Mouse (Mus musculus) embryonic facial prominence, embryonic 12.5 days (tissue): ENCODE results near the gene Mtmr2. TPM values are rescaled to one million over a fixed set of nuclear protein-coding genes. Genes with fewer than 3 reads are reported as not detected.
A peak's percentile ranks its signal among the peaks of the same experiment; 100 is the strongest.

ENCODE experiments used
- ATAC-seq: fragments of 200-750 bp; cut with Nextera tagmentation; 2 replicates; pipeline ENCODE4 v1.8.0; 2017; ENCODE audit not compliant: insufficient number of reproducible peaks, insufficient read depth, low FRiP score, low TSS enrichment
- H3K27ac ChIP-seq: fragments of 300-500 bp; sonication (generic); 2 replicates; pipeline ENCODE4 v1.5.1; 2016; ENCODE audit warnings: mild to moderate bottlenecking
- H3K27me3 ChIP-seq: fragments of 300-500 bp; sonication (generic); 2 replicates; pipeline ENCODE4 v1.6.1; 2016; ENCODE audit warnings: mild to moderate bottlenecking, moderate library complexity
- H3K36me3 ChIP-seq: fragments of 300-500 bp; sonication (generic); 2 replicates; pipeline ENCODE4 v1.6.1; 2016; ENCODE audit warnings: mild to moderate bottlenecking
- H3K4me1 ChIP-seq: fragments of 300-500 bp; sonication (generic); 2 replicates; pipeline ENCODE4 v1.6.1; 2016
- H3K4me2 ChIP-seq: fragments of 300-500 bp; sonication (generic); replicated peaks from 2 replicates; pipeline ENCODE4 v1.6.1; 2016; ENCODE audit warnings: mild to moderate bottlenecking, moderate library complexity
- H3K4me3 ChIP-seq: fragments of 300-500 bp; sonication (generic); 2 replicates; pipeline ENCODE4 v1.5.1; 2016; ENCODE audit warnings: mild to moderate bottlenecking
- H3K9ac ChIP-seq: fragments of 300-500 bp; sonication (generic); 2 replicates; pipeline ENCODE4 v1.6.1; 2016; ENCODE audit warnings: mild to moderate bottlenecking, moderate library complexity
- H3K9me3 ChIP-seq: fragments of 300-500 bp; sonication (generic); 2 replicates; pipeline ENCODE4 v1.6.1; 2016; ENCODE audit warnings: mild to moderate bottlenecking, moderate library complexity
- WGBS: fragments of 180-500 bp; shearing (Covaris S2); methylation state at CpG from one replicate; pipeline ENCODE4 v1.1.7; 2016; 5-methylcytosine and 5-hydroxymethylcytosine counted together
- polyA plus RNA-seq: library from polyadenylated mRNA; unstranded; fragments of >200 nt; fragmentation: Nextera tagmentation; extraction: Ambion mirVana; gene quantifications from 2 replicates; pipeline ENCODE4 v1.2.1, GENCODE M21; 2016

Gene Mtmr2
- polyA plus RNA-seq, 1 experiment from 2014 or later, result 81.3 TPM

DNA sequence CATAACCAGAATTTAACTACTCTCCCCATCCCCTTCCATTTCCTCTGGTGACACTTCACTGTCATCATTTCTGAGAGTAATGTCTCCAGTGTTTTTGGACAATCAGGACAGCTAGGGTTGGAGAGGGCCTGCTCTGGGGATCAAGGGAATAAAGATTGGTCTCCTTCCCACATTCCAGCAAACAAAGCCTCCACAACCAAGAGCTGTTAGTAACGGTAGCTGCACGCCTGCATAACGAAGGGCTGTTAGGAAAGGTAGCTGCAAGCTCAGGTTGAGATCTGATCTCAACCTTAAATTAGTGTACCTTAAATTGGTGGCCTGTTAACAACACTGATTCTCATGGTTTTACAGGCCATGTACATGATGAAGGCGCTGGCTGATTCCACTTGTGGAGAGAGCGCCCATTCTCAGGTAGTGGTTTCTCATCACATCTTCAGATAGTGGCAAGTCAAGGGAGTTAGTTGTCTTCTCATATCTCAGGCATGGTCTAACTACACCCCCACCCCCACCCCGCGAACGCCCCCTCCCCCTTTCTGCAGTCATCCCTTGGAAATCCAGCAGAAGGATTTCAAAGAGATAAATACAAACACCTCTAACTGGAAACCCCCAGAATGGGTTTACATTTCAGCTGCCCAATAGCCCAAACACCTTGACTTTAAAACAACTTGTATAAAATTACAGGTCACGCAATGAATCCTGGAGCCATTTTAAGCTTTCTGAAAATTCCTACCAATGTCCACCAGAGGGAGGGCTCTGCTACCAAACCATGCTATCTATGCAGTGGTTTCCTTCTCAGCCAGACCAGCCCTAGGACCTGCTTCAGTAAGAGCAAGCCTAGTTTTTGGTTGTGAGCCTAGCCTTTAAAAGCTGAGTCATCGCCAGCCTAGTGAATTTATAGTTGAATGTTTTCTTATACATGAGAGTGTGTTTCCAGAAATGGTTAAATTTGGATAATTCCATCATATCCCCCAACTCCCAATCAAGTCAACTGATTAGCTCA, 100.6 kb downstream of the Mtmr2 start:
- H3K4me3 ChIP-seq, result no peak overlapping the region
- peak; percentile 47; the same call in 1 of the 2 replicates for ATAC-seq
- H3K27me3 ChIP-seq, result no peaks in the 10 kb centered on the region
- WGBS, result 82% methylated on average over 10 of the region's 10 CpGs
- no peak overlapping the region for H3K9ac ChIP-seq
- no peaks in the 10 kb centered on the region for H3K9me3 ChIP-seq
- H3K36me3 ChIP-seq, result peaks cover 17% of the 10 kb centered on the region; the same call in 1 of the 2 replicates
- no peaks in the 10 kb centered on the region for H3K4me1 ChIP-seq
- no peak overlapping the region for H3K4me2 ChIP-seq
- H3K27ac ChIP-seq, result no peak overlapping the region

DNA sequence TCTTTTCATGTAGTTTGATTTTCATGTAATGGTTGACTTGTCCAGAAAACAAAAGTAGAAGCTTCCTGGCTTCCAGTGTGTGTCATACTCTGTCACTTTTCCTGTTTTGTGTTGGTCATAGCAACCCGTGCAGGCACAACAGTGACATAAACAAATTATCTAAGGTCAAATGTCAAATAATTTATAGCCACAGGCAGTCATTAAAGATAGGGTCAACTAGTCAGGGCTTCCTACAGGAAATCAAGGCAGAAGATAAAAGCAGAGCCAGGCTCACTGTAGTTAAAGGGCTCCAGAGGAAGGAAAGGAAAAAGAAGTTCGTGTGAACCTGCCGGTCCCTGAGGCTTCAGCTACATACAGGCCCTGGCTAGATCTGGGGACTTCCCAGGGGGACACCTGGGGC, 105.7 kb downstream of the Mtmr2 start:
- H3K9ac ChIP-seq, result no peak overlapping the region
- 49% methylated on average over 3 of the region's 3 CpGs for WGBS
- no peak overlapping the region for H3K27ac ChIP-seq
- ATAC-seq, result no peak
- no peaks in the 10 kb centered on the region for H3K27me3 ChIP-seq
- no peaks in the 10 kb centered on the region for H3K9me3 ChIP-seq
- H3K36me3 ChIP-seq, result no peaks in the 10 kb centered on the region
- no peak overlapping the region for H3K4me2 ChIP-seq
- no peak overlapping the region for H3K4me3 ChIP-seq
- no peaks in the 10 kb centered on the region for H3K4me1 ChIP-seq

Other genes with a start within 250 kb of the Mtmr2 start
- gene Cep57, start 78.7 kb downstream of the Mtmr2 start, polyA plus RNA-seq, result 63.1 and 70.2 TPM in 2 replicates
- 29.8 and 29.9 TPM in 2 replicates for gene Fam76b, start 79.3 kb downstream of the Mtmr2 start, polyA plus RNA-seq